Mouse (Mus musculus): ENCODE results near the gene Apobec3. TPM values are rescaled to one million over a fixed set of nuclear protein-coding genes. Genes with fewer than 3 reads are reported as not detected.

Gene Apobec3
- polyA plus RNA-seq (2014; fragmentation: Nextera tagmentation; extraction: Ambion mirVana): 4.9 and 5.1 TPM in 2 replicates

DNA sequence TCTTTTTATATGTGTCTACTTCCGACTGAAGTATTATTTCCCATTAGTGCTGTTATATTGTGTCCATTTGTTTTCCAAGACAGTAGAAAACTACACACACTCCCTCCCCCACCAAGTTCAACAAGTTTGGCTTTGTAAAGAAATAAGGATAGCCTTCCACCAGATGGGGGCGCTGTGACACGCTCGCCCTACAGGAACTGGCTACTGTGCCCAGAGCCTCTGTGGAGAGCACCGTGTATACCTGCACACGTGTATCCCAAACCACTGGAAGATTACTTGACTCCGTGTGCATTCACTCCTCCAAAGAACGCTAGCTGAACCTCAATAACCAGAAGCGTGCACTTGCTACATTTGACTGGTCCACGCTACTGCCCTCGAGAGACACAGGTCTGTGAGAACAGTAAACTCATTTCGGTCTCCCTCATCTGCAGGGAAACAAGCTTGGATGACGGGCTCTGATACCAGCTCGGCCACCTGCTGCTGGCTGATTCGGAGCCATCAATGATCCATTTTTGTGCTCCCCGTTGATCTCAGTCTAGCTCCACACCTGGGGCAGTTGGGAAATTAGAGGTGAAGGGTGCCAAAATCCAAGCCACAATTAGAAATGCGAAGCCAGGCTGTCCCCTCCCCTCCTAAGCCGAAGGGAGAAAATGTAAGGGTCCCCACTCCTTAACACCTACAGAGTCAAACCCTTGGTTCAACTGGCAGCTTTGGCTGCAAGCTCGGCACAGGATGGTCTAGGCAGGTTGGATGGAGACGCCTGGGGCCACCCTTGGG, at the start of gene Apobec3:
Gene Apobec3 (plus strand): TSS at position 224 of the 777 bp plus-strand sequence.
- no peak for ATAC-seq (ENCODE audit: low FRiP score)

DNA sequence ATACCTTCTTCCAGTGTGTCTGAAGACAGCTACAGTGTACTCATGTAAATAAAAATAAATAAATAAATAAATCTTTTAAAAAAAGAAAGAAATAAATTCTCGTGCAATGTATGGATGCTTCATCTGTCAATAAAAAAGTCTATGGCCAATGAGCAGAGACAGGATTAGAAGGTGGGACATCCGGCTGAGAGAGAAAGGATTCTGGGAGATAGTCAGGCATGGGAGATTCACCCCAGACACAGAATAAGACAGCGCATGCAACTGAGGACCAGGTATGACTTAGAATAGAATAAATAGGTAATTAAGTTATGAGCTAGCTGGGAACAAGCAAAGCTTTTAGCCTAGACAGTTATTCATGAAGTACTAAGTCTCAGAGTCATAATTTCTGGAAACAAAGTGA, 48.5 kb upstream of the Apobec3 start:
- Histone ChIP-seq H3K9ac (no peak overlapping the region), H3K27ac (no peak overlapping the region), H3K36me3 (replicated peaks; ENCODE audit: control insufficient read depth, insufficient read depth) (no peaks in the 10 kb centered on the region), H3K9me3 (ENCODE audit: control insufficient read depth, low read length) (no peaks in the 10 kb centered on the region), H3K4me3 (replicated peaks; ENCODE audit: low read length) (no peak overlapping the region), H3K4me1 (replicated peaks; ENCODE audit: control insufficient read depth, insufficient read depth, low read length) (0 out of 2 replicates have a peak, but pooled peaks cover 3% of the 10 kb centered on the region), H3K27me3 (ENCODE audit: control insufficient read depth, insufficient read depth, low read length) (no peaks in the 10 kb centered on the region), H3K4me2 (replicated peaks) (no peak overlapping the region)
- DNase-seq (ENCODE audit: low spot score) (no peak), ATAC-seq (ENCODE audit: low FRiP score) (no peak)
- 82% methylated on average over 3 of the region's 3 CpGs for WGBS

More for the DNA sequence above, at the start of gene Apobec3:
- peak within 1 kb of the TSS; percentile 45 for H3K4me2 ChIP-seq (replicated peaks)
- no peaks in the 10 kb centered on the region for H3K4me1 ChIP-seq (replicated peaks; ENCODE audit: control insufficient read depth, insufficient read depth, low read length)
- no peak within 1 kb of the TSS for H3K27ac ChIP-seq
- 0 out of 2 replicates have a peak, but pooled peaks cover 8% of the 10 kb centered on the region for H3K27me3 ChIP-seq (ENCODE audit: control insufficient read depth, insufficient read depth, low read length)
- no peaks in the 10 kb centered on the region for H3K36me3 ChIP-seq (replicated peaks; ENCODE audit: control insufficient read depth, insufficient read depth)
- peak within 1 kb of the TSS; percentile 19; the same call in 1 of the 2 replicates for H3K9ac ChIP-seq
- no peaks in the 10 kb centered on the region for H3K9me3 ChIP-seq (ENCODE audit: control insufficient read depth, low read length)
- H3K4me3 ChIP-seq (replicated peaks; ENCODE audit: low read length): peak within 1 kb of the TSS; percentile 23
- whole genome bisulfite sequencing: 2% methylated on average over 20 of the region's 20 CpGs
- peak; percentile 52 for DNase-seq (ENCODE audit: low spot score)

DNA sequence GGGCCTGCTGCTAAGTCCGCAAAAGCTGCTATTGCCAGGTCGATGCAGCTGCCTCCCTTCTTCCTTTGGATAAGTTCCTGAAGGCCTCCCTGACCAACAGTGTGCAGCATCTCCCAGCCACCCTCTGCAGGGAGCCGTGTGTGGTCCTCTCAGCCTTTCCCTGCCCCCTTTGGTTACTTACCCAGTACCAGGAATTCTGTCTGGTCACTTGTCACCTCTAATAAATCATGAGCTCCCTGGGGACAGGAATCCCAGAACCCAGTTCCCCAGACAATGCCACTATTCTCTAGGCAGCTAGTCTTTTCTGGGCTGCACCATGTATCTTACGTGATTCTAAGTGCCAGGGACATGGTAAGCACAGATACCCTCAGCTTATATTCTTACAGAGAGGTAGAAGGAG, 45.5 kb upstream of the Apobec3 start:
- Histone ChIP-seq H3K4me3 (replicated peaks; ENCODE audit: low read length) (no peak overlapping the region), H3K4me1 (replicated peaks; ENCODE audit: control insufficient read depth, insufficient read depth, low read length) (0 out of 2 replicates have a peak, but pooled peaks cover 3% of the 10 kb centered on the region), H3K36me3 (replicated peaks; ENCODE audit: control insufficient read depth, insufficient read depth) (no peaks in the 10 kb centered on the region), H3K9me3 (ENCODE audit: control insufficient read depth, low read length) (no peaks in the 10 kb centered on the region), H3K4me2 (replicated peaks) (no peak overlapping the region), H3K9ac (no peak overlapping the region), H3K27me3 (ENCODE audit: control insufficient read depth, insufficient read depth, low read length) (no peaks in the 10 kb centered on the region), H3K27ac (no peak overlapping the region)
- 51% methylated on average over 4 of the region's 4 CpGs for WGBS
- DNase-seq (ENCODE audit: low spot score) (no peak), ATAC-seq (ENCODE audit: low FRiP score) (no peak)

DNA sequence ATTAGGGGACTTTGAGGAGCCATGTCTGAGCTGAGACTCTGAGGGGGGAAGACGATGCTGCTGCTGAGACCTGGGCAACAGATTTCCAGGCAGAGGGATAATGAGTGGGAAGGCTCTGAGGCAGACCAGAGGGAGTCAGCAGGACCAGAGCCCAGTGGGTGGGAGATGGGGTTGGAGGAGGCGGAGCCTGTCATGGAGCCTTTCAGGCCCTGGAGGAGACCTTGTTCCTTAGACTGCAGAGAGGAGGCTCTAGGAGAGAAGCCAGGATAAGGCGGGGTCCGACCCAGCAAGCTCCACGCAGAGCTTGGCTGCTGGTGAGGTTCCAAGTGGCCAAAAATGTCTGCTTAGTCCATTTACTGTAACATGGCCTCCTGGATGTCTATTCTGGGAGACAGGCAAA, 44.4 kb upstream of the Apobec3 start:
- H3K9ac ChIP-seq: no peak overlapping the region
- H3K27me3 ChIP-seq (ENCODE audit: control insufficient read depth, insufficient read depth, low read length): no peaks in the 10 kb centered on the region
- H3K4me1 ChIP-seq (replicated peaks; ENCODE audit: control insufficient read depth, insufficient read depth, low read length): 0 out of 2 replicates have a peak, but pooled peaks cover 3% of the 10 kb centered on the region
- H3K4me3 ChIP-seq (replicated peaks; ENCODE audit: low read length): no peak overlapping the region
- no peaks in the 10 kb centered on the region for H3K9me3 ChIP-seq (ENCODE audit: control insufficient read depth, low read length)
- H3K4me2 ChIP-seq (replicated peaks): no peak overlapping the region
- 0 out of 2 replicates have a peak overlapping the region, but pooled peaks have one; percentile 32 for H3K27ac ChIP-seq
- H3K36me3 ChIP-seq (replicated peaks; ENCODE audit: control insufficient read depth, insufficient read depth): no peaks in the 10 kb centered on the region
- WGBS: 21% methylated on average over 5 of the region's 5 CpGs
- DNase-seq (ENCODE audit: low spot score) (no peak), ATAC-seq (ENCODE audit: low FRiP score) (no peak)

DNA sequence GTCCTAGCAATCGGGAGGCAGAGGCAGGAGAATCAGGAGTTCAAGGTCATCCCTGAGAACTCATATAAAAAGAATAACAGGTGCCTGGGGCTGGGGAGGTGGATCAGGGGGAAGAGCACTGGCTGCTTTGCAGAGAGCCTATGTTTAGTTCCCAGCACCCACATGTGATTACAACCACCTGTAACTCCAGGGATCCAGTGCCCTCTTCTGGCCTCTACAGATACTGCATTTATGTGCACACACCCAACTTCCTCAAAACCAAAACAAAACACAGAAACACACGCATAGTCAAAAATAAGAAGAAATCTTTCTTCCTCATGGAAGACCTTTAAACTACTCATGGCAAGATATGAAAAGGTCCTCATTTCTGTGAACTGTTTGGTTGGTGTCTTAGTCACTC, 41.3 kb upstream of the Apobec3 start:
- no peaks in the 10 kb centered on the region for H3K27me3 ChIP-seq (ENCODE audit: control insufficient read depth, insufficient read depth, low read length)
- ATAC-seq (ENCODE audit: low FRiP score) (no peak), DNase-seq (ENCODE audit: low spot score) (no peak)
- no peaks in the 10 kb centered on the region for H3K36me3 ChIP-seq (replicated peaks; ENCODE audit: control insufficient read depth, insufficient read depth)
- H3K9ac ChIP-seq: no peak overlapping the region
- no peak overlapping the region for H3K27ac ChIP-seq
- 100% methylated on average over 2 of the region's 2 CpGs for WGBS
- H3K4me3 ChIP-seq (replicated peaks; ENCODE audit: low read length): no peak overlapping the region
- H3K9me3 ChIP-seq (ENCODE audit: control insufficient read depth, low read length): no peaks in the 10 kb centered on the region
- H3K4me1 ChIP-seq (replicated peaks; ENCODE audit: control insufficient read depth, insufficient read depth, low read length): 0 out of 2 replicates have a peak, but pooled peaks cover 3% of the 10 kb centered on the region
- no peak overlapping the region for H3K4me2 ChIP-seq (replicated peaks)

DNA sequence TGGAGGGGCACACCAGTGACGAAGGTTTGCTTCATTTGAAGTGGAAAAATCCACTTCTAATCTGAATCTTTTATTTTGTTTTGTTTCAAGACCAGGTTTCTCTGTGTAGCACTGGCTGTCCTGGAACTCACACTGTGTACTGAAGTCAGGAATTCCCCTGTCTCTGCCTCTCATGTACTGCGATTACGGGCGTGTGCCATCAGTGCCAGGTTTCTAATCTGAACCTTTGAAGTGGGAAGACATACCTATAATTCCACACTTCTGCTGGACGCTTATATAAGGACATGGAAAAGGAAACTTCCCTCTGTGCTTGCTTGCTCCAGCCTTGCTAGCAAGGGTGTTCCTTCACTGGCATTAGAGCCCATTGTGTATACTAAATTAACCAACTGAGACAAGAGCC, 32.5 kb upstream of the Apobec3 start:
- DNase-seq (ENCODE audit: low spot score) (no peak), ATAC-seq (ENCODE audit: low FRiP score) (no peak)
- H3K4me2 ChIP-seq (replicated peaks): no peak overlapping the region
- no peak overlapping the region for H3K9ac ChIP-seq
- no peak overlapping the region for H3K27ac ChIP-seq
- H3K36me3 ChIP-seq (replicated peaks; ENCODE audit: control insufficient read depth, insufficient read depth): no peaks in the 10 kb centered on the region
- H3K4me3 ChIP-seq (replicated peaks; ENCODE audit: low read length): no peak overlapping the region
- H3K4me1 ChIP-seq (replicated peaks; ENCODE audit: control insufficient read depth, insufficient read depth, low read length): no peaks in the 10 kb centered on the region
- no peaks in the 10 kb centered on the region for H3K9me3 ChIP-seq (ENCODE audit: control insufficient read depth, low read length)
- 89% methylated on average over 5 of the region's 5 CpGs for WGBS
- H3K27me3 ChIP-seq (ENCODE audit: control insufficient read depth, insufficient read depth, low read length): no peaks in the 10 kb centered on the region

DNA sequence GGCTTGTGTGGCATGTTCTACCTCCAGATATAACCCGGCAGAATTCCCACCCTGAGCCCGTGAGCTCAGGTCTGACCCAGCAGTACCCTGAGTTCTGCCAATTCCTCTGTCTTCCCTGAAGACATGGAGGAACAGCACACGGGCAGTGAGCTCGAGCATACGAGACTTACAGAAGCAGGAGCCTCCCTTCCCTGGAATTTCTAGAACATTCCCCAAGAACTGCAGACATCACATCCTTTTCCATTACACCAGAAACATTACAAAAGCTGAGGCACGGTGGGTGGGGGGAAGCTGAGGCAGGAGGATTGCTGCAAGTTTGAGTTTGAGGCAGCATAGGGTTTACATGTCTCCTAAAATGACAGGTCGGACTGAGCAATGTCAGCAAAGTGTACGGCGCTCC, 31.6 kb upstream of the Apobec3 start:
- WGBS: 91% methylated on average over 9 of the region's 9 CpGs
- H3K9me3 ChIP-seq (ENCODE audit: control insufficient read depth, low read length): no peaks in the 10 kb centered on the region
- no peak overlapping the region for H3K4me2 ChIP-seq (replicated peaks)
- ATAC-seq (ENCODE audit: low FRiP score) (no peak), DNase-seq (ENCODE audit: low spot score) (no peak)
- no peak overlapping the region for H3K4me3 ChIP-seq (replicated peaks; ENCODE audit: low read length)
- H3K36me3 ChIP-seq (replicated peaks; ENCODE audit: control insufficient read depth, insufficient read depth): no peaks in the 10 kb centered on the region
- H3K27me3 ChIP-seq (ENCODE audit: control insufficient read depth, insufficient read depth, low read length): no peaks in the 10 kb centered on the region
- no peaks in the 10 kb centered on the region for H3K4me1 ChIP-seq (replicated peaks; ENCODE audit: control insufficient read depth, insufficient read depth, low read length)
- no peak overlapping the region for H3K27ac ChIP-seq
- no peak overlapping the region for H3K9ac ChIP-seq

DNA sequence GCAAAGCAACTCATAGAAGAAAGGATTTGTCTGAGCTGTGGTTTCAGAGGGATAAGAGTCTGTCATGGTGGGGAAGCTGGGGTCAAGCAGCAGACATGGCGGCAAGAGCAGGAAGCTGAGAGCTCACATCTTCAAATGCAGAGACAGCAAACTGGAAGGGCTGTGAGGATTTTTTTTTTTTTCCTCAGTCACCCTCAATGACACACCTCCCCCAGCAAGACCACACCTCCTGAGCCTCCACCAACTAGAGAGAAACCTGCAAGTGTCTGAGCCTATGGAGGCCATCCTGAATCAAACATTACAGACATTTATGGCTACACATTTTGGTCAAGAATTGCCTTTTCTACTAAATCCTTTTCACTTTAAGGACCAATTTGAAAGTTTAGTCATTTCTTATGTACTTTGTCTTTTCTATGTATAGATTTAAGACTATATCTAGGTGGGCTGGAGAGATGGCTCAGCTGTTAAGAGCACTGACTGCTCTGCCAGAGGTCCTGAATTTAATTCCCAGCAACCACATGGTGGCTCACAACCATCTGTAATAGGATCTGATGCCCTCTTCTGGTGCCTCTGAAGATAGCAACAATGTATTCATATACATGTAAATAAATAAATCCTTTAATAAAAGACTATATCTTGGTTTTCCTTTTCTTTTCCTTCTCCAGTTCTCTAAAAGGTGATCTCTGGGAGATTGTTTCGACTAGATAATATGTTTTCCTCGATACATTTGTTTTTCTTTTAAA, 24.0 kb upstream of the Apobec3 start:
- ATAC-seq (ENCODE audit: low FRiP score) (no peak), DNase-seq (ENCODE audit: low spot score) (no peak)
- Histone ChIP-seq H3K36me3 (replicated peaks; ENCODE audit: control insufficient read depth, insufficient read depth) (no peaks in the 10 kb centered on the region), H3K9me3 (ENCODE audit: control insufficient read depth, low read length) (no peaks in the 10 kb centered on the region), H3K4me2 (replicated peaks) (no peak overlapping the region), H3K27me3 (ENCODE audit: control insufficient read depth, insufficient read depth, low read length) (no peaks in the 10 kb centered on the region), H3K27ac (no peak overlapping the region), H3K4me1 (replicated peaks; ENCODE audit: control insufficient read depth, insufficient read depth, low read length) (no peaks in the 10 kb centered on the region), H3K4me3 (replicated peaks; ENCODE audit: low read length) (no peak overlapping the region), H3K9ac (no peak overlapping the region)
- WGBS: 89% methylated on average over 3 of the region's 3 CpGs

DNA sequence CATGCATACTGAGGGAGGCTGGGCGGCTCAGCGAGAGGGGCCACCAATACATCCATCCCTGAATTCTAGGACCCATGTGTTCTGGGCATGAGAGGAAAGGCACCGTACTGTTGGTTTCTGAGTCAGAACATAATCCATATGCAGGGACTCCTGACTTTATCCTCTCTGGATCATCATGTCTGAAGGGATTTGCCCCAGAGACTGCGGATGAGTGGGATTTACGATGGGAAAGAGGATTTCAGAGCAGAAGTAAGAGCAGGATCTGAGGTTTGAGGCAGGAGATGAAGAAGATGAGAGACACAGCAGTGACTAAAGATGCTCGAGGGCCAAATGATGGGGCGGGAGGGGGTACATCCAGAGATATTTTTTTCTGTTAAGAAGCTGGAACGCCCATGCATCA, 17.9 kb upstream of the Apobec3 start:
- H3K9me3 ChIP-seq (ENCODE audit: control insufficient read depth, low read length): no peaks in the 10 kb centered on the region
- no peak overlapping the region for H3K27ac ChIP-seq
- H3K36me3 ChIP-seq (replicated peaks; ENCODE audit: control insufficient read depth, insufficient read depth): no peaks in the 10 kb centered on the region
- no peaks in the 10 kb centered on the region for H3K27me3 ChIP-seq (ENCODE audit: control insufficient read depth, insufficient read depth, low read length)
- no peak for ATAC-seq (ENCODE audit: low FRiP score)
- no peak overlapping the region for H3K4me2 ChIP-seq (replicated peaks)
- WGBS: 86% methylated on average over 8 of the region's 8 CpGs
- DNase-seq (ENCODE audit: low spot score): no peak
- no peak overlapping the region for H3K9ac ChIP-seq
- H3K4me3 ChIP-seq (replicated peaks; ENCODE audit: low read length): no peak overlapping the region
- no peaks in the 10 kb centered on the region for H3K4me1 ChIP-seq (replicated peaks; ENCODE audit: control insufficient read depth, insufficient read depth, low read length)

Data from hindbrain, embryonic 14.5 days (tissue).